Mouse (Mus musculus): ENCODE measurements around the gene Grpel1.

The Grpel1 gene

DNA sequence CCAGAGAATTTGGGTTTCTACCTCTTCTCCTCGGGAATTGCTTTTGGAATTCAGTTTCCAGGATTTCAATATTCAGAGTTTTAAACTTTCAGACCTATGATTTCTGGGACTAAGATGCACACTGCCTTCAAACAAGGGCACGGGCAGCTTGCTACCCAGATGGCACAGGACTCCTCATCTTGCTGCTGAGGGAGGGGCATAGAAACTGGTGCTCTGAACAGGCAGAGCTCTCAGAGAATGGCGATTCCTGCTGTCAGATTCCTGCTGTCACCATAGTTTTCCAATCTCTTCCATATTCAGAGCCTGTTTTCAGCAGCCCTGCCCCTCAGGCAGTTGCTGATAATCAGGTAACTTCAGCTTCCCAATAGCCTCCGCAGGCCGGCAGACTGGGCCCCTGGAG lies 50.8 kb downstream of the Grpel1 start:
- no peak for DNase-seq

GRCm38 (mm10) chr5:36517596-36517995 lies 52.8 kb downstream of the Grpel1 start:
- DNase-seq: no peak

- DNase-seq: no peak
Measured at GRCm38 (mm10) chr5:36519751-36520150, 55.0 kb downstream of the Grpel1 start.

- peak; percentile 49 to 61 for DNase-seq
Measured at GRCm38 (mm10) chr5:36522782-36523181, 58.0 kb downstream of the Grpel1 start.

DNA sequence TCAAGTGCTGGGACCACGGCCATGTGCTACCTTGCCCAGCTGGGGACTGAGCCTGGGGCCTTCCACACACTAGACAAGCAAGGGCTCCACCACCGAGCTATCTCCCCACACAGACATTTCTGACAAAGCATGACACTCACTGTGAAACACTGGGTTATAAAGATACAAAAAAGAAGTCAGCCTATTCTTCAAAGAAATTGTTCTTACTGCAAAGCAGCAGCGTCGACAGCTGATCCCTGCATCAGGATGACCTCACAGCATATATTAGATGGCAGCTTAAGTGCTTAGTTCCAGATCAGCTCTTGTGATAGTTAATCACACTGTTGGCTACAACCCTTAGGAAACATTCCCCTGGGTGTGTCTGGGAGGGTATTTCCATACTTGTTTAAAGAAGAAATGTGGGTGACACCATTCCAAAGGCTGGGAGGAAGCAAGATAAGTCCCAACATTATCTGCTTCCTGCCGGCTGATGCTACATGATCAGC lies 58.5 kb downstream of the Grpel1 start:
- no peak for DNase-seq
